Mouse (Mus musculus) MEL (cell line): ENCODE data around the gene Akt3. TPM values are rescaled to one million over a fixed set of nuclear protein-coding genes. Genes with fewer than 3 reads are reported as not detected.

Experiments
- DNase-seq: peaks from one replicate; pipeline ENCODE4 v3.0.0; 2011; ENCODE audit warnings: low read depth, low spot score
- H3K27ac ChIP-seq: 2 replicates; pipeline ENCODE4 v1.5.1; 2012; ENCODE audit warnings: low read depth, mild to moderate bottlenecking, control low read depth, low read length, moderate library complexity; ENCODE audit not compliant: control insufficient read depth
- H3K27me3 ChIP-seq, 2 experiments: fragments of 150-350 bp in 1 of 2; sonication (generic) in 1 of 2; 2 replicates each; pipeline ENCODE4 v1.6.1; 2012; ENCODE audit warnings: low read length in 2 of 2, mild to moderate bottlenecking in 2 of 2, improper control_type of control experiment in 1 of 2, moderate library complexity in 1 of 2; ENCODE audit not compliant: insufficient read depth in 2 of 2, control insufficient read depth in 1 of 2
- H3K36me3 ChIP-seq, 2 experiments: 2 replicates each; pipeline ENCODE4 v1.6.1; 2012 to 2014; ENCODE audit warnings: low read length in 2 of 2, improper control_type of control experiment in 1 of 2, inconsistent platforms in 1 of 2, mild to moderate bottlenecking in 1 of 2; ENCODE audit not compliant: insufficient read depth in 2 of 2, control insufficient read depth in 1 of 2
- H3K4me1 ChIP-seq, 2 experiments: fragments of 150-350 bp in 1 of 2; sonication (generic) in 1 of 2; 2 replicates each; pipeline ENCODE4 v1.6.1; 2012; ENCODE audit warnings: low read length in 2 of 2, improper control_type of control experiment in 1 of 2, mild to moderate bottlenecking in 1 of 2; ENCODE audit not compliant: insufficient read depth in 2 of 2, control insufficient read depth in 1 of 2
- H3K4me3 ChIP-seq, 2 experiments: fragments of 150-350 bp in 1 of 2; sonication (generic) in 1 of 2; 2 replicates each; pipeline ENCODE4 v1.5.1; 2012; ENCODE audit warnings: low read depth in 2 of 2, low read length in 2 of 2, mild to moderate bottlenecking in 2 of 2, moderate library complexity in 2 of 2, control low read depth in 1 of 2, improper control_type of control experiment in 1 of 2; ENCODE audit not compliant: control insufficient read depth in 1 of 2, insufficient read depth in 1 of 2
- H3K79me2 ChIP-seq: 2 replicates; pipeline ENCODE4 v1.6.1; 2012; ENCODE audit warnings: mild to moderate bottlenecking, low read length, moderate library complexity; ENCODE audit not compliant: control insufficient read depth, poor library complexity, insufficient read depth
- H3K9ac ChIP-seq: 2 replicates; pipeline ENCODE4 v1.6.1; 2012; ENCODE audit warnings: low read depth, mild to moderate bottlenecking, control low read depth, low read length, moderate library complexity; ENCODE audit not compliant: control insufficient read depth, poor library complexity, severe bottlenecking
- H3K9me3 ChIP-seq: fragments of 150-350 bp; sonication (generic); replicated peaks from 2 replicates; pipeline ENCODE4 v1.6.1; 2012; ENCODE audit warnings: mild to moderate bottlenecking, low read length, improper control_type of control experiment, moderate library complexity; ENCODE audit not compliant: insufficient read depth
- BHLHE40 ChIP-seq: IDR thresholded peaks from 2 replicates; pipeline ENCODE4 v1.6.1; 2012; ENCODE audit warnings: low read depth, mild to moderate bottlenecking, inconsistent platforms, low read length, improper control_type of control experiment, borderline replicate concordance
- CHD1 ChIP-seq: IDR thresholded peaks from 2 replicates; pipeline ENCODE4 v1.6.1; 2012; ENCODE audit warnings: low read depth, mild to moderate bottlenecking, inconsistent platforms, low read length, improper control_type of control experiment
- CHD2 ChIP-seq: IDR thresholded peaks from 2 replicates; pipeline ENCODE4 v1.6.1; 2011; ENCODE audit warnings: low read length, improper control_type of control experiment
- CTCF ChIP-seq, 3 experiments: IDR thresholded peaks in 2 of 3; conservative IDR thresholded peaks in 1 of 3; 2 replicates each; pipeline ENCODE4 v1.5.1; 2011 to 2012; ENCODE audit warnings: low read length in 3 of 3, low read depth in 2 of 3, mild to moderate bottlenecking in 2 of 3, improper control_type of control experiment in 1 of 3, inconsistent platforms in 1 of 3, mixed read lengths in 1 of 3, moderate library complexity in 1 of 3; ENCODE audit not compliant: control insufficient read depth in 1 of 3, insufficient read depth in 1 of 3, poor library complexity in 1 of 3, severe bottlenecking in 1 of 3
- E2F4 ChIP-seq: IDR thresholded peaks from 2 replicates; pipeline ENCODE4 v1.6.1; 2011; ENCODE audit warnings: low read depth, low read length, improper control_type of control experiment, borderline replicate concordance
- EP300 ChIP-seq, 2 experiments: IDR thresholded peaks; 2 replicates each; pipeline ENCODE4 v1.6.1; 2011; ENCODE audit warnings: improper control_type of control experiment in 2 of 2, low read length in 2 of 2, low read depth in 1 of 2, mild to moderate bottlenecking in 1 of 2
- ETS1 ChIP-seq: IDR thresholded peaks from 2 replicates; pipeline ENCODE4 v1.6.1; 2012; ENCODE audit warnings: low read depth, mild to moderate bottlenecking, inconsistent platforms, low read length, improper control_type of control experiment, moderate library complexity
- GABPA ChIP-seq: IDR thresholded peaks from 2 replicates; pipeline ENCODE4 v1.6.1; 2012; ENCODE audit warnings: low read depth, mild to moderate bottlenecking, inconsistent platforms, low read length, improper control_type of control experiment, moderate library complexity
- GATA1 ChIP-seq: IDR thresholded peaks from 2 replicates; pipeline ENCODE4 v1.6.1; 2011; ENCODE audit warnings: low read depth, low read length, improper control_type of control experiment
- HCFC1 ChIP-seq: IDR thresholded peaks from 2 replicates; pipeline ENCODE4 v1.6.1; 2012; ENCODE audit warnings: low read depth, mild to moderate bottlenecking, inconsistent platforms, low read length, improper control_type of control experiment, moderate library complexity
- JUND ChIP-seq: IDR thresholded peaks from 2 replicates; pipeline ENCODE4 v1.6.1; 2011; ENCODE audit warnings: low read depth, mild to moderate bottlenecking, improper control_type of control experiment, low read length
- KAT2A ChIP-seq: conservative IDR thresholded peaks from 2 replicates; pipeline ENCODE4 v1.6.1; 2012; ENCODE audit warnings: low read depth, low read length, improper control_type of control experiment, inconsistent platforms
- MAX ChIP-seq: IDR thresholded peaks from 2 replicates; pipeline ENCODE4 v1.6.1; 2011; ENCODE audit warnings: low read length, improper control_type of control experiment
- MEF2A ChIP-seq: IDR thresholded peaks from 2 replicates; pipeline ENCODE4 v1.6.1; 2014; ENCODE audit warnings: low read depth, mild to moderate bottlenecking, inconsistent platforms, low read length, improper control_type of control experiment; ENCODE audit not compliant: poor library complexity, insufficient replicate concordance, severe bottlenecking; ENCODE audit errors: extremely low read depth
- NELFE ChIP-seq: IDR thresholded peaks from 2 replicates; pipeline ENCODE4 v1.6.1; 2011; ENCODE audit warnings: low read depth, low read length, improper control_type of control experiment
- NRF1 ChIP-seq: IDR thresholded peaks from 2 replicates; pipeline ENCODE4 v1.6.1; 2014; ENCODE audit warnings: low read depth, mild to moderate bottlenecking, inconsistent platforms, low read length, improper control_type of control experiment, moderate library complexity; ENCODE audit not compliant: poor library complexity, insufficient read depth, severe bottlenecking
- POLR2AphosphoS2 ChIP-seq: IDR thresholded peaks from 2 replicates; pipeline ENCODE4 v1.6.1; 2011; ENCODE audit warnings: low read length, improper control_type of control experiment
- POLR2AphosphoS5 ChIP-seq: IDR thresholded peaks from 2 replicates; pipeline ENCODE4 v1.6.1; 2012; ENCODE audit warnings: low read depth, borderline replicate concordance, mild to moderate bottlenecking, inconsistent platforms, low read length, moderate library complexity, mixed read lengths
- RAD21 ChIP-seq: IDR thresholded peaks from 2 replicates; pipeline ENCODE4 v1.6.1; 2011; ENCODE audit warnings: mild to moderate bottlenecking, low read depth, low read length, improper control_type of control experiment
- SIN3A ChIP-seq: IDR thresholded peaks from 2 replicates; pipeline ENCODE4 v1.6.1; 2012; ENCODE audit warnings: low read length, improper control_type of control experiment, inconsistent platforms
- SMC3 ChIP-seq: IDR thresholded peaks from 2 replicates; pipeline ENCODE4 v1.6.1; 2011; ENCODE audit warnings: low read depth, low read length, improper control_type of control experiment
- TAL1 ChIP-seq: IDR thresholded peaks from 2 replicates; pipeline ENCODE4 v1.6.1; 2012; ENCODE audit warnings: mild to moderate bottlenecking, inconsistent platforms, low read length, moderate library complexity, mixed read lengths
- TBP ChIP-seq: IDR thresholded peaks from 2 replicates; pipeline ENCODE4 v1.8.0; 2011; ENCODE audit warnings: low read depth, low read length, improper control_type of control experiment
- TCF12 ChIP-seq: IDR thresholded peaks from 2 replicates; pipeline ENCODE4 v1.6.1; 2014; ENCODE audit warnings: low read depth, mild to moderate bottlenecking, inconsistent platforms, low read length, improper control_type of control experiment, moderate library complexity
- UBTF ChIP-seq: IDR thresholded peaks from 2 replicates; pipeline ENCODE4 v1.6.1; 2012; ENCODE audit warnings: low read depth, mild to moderate bottlenecking, inconsistent platforms, low read length, improper control_type of control experiment, moderate library complexity, borderline replicate concordance; ENCODE audit not compliant: insufficient read depth
- USF1 ChIP-seq: IDR thresholded peaks from 2 replicates; pipeline ENCODE4 v1.6.1; 2014; ENCODE audit warnings: low read depth, mild to moderate bottlenecking, inconsistent platforms, low read length, improper control_type of control experiment, moderate library complexity
- USF2 ChIP-seq, 2 experiments: IDR thresholded peaks; 2 replicates each; pipeline ENCODE4 v1.6.1; 2011 to 2012; ENCODE audit warnings: improper control_type of control experiment in 2 of 2, low read length in 2 of 2, borderline replicate concordance in 1 of 2, inconsistent platforms in 1 of 2, low read depth in 1 of 2, mild to moderate bottlenecking in 1 of 2; ENCODE audit not compliant: insufficient read depth in 1 of 2
- ZKSCAN1 ChIP-seq: IDR thresholded peaks from 2 replicates; pipeline ENCODE4 v1.6.1; 2012; ENCODE audit warnings: low read depth, mild to moderate bottlenecking, inconsistent platforms, low read length, improper control_type of control experiment, moderate library complexity
- ZMIZ1 ChIP-seq: IDR thresholded peaks from 2 replicates; pipeline ENCODE4 v1.6.1; 2012; ENCODE audit warnings: low read depth, mild to moderate bottlenecking, inconsistent platforms, low read length, improper control_type of control experiment, moderate library complexity
- ZNF384 ChIP-seq: IDR thresholded peaks from 2 replicates; pipeline ENCODE4 v1.6.1; 2012; ENCODE audit warnings: low read depth, mild to moderate bottlenecking, inconsistent platforms, low read length, improper control_type of control experiment
- polyA plus RNA-seq, 2 experiments: library from polyadenylated mRNA; stranded (reverse) in 1 of 2; unstranded in 1 of 2; fragments of >175 nt in 1 of 2; fragments of >200 nt in 1 of 2; gene quantifications; 2 replicates each; pipeline versions ENCODE4 v1.2.1 to v1.2.4; 2012; ENCODE audit warnings: low replicate concordance in 2 of 2, low read depth in 1 of 2; ENCODE audit not compliant: insufficient read length in 2 of 2, insufficient read depth in 1 of 2, missing spikeins in 1 of 2
- total RNA-seq: library from RNA; depleted of rRNA; stranded (reverse); fragments of 300-350 nt; gene quantifications from 2 replicates; pipeline ENCODE4 v1.2.3, GENCODE M21; 2012

Akt3 gene
- total and polyA plus RNA-seq, 3 experiments: 3.5 to 6.2 TPM; not detected in 1

GRCm38 (mm10) chr1:177031196-177031595 is 226.8 kb downstream of the Akt3 start:
- Histone ChIP-seq H3K27me3 (no peaks in the 10 kb centered on the region), H3K27ac (no peak overlapping the region), H3K9me3 (no peaks in the 10 kb centered on the region), H3K36me3 (no peaks in the 10 kb centered on the region), H3K4me3 (no peak overlapping the region), H3K79me2 (no peaks in the 10 kb centered on the region), H3K9ac (no peak overlapping the region), H3K4me1 (no peaks in the 10 kb centered on the region)
- no peak for DNase-seq
- TF ChIP-seq SMC3: no peak
- no peak for TF ChIP-seq ZMIZ1
- TF ChIP-seq CHD1: no peak
- no peak for TF ChIP-seq ZNF384
- no peak for TF ChIP-seq RAD21
- TF ChIP-seq TCF12: no peak
- TF ChIP-seq USF2 (IDR thresholded peaks at IDR 0.05; ENCODE audit: borderline replicate concordance in 1 of 2, insufficient read depth in 1 of 2, low read depth in 1 of 2, low read length in 2 of 2): no peak
- no peak for TF ChIP-seq CHD2
- no peak for TF ChIP-seq MAX
- TF ChIP-seq MEF2A: no peak
- TF ChIP-seq CTCF (IDR thresholded peaks at IDR 0.05 in 2 of 3, conservative IDR thresholded peaks at IDR 0.05 in 1 of 3; ENCODE audit: control insufficient read depth in 1 of 3, insufficient read depth in 1 of 3, low read depth in 2 of 3, low read length in 3 of 3, poor library complexity in 1 of 3, severe bottlenecking in 1 of 3): no peak
- TF ChIP-seq E2F4: no peak
- TF ChIP-seq UBTF: no peak
- TF ChIP-seq NRF1: no peak
- no peak for TF ChIP-seq EP300 (IDR thresholded peaks at IDR 0.05; ENCODE audit: low read depth in 1 of 2, low read length in 2 of 2)
- no peak for TF ChIP-seq ZKSCAN1
- TF ChIP-seq TAL1: no peak
- TF ChIP-seq GABPA: no peak
- TF ChIP-seq JUND: no peak
- TF ChIP-seq NELFE: no peak

- Histone ChIP-seq H3K79me2 (no peaks in the 10 kb centered on the region), H3K36me3 (no peaks in the 10 kb centered on the region), H3K27me3 (no peaks in the 10 kb centered on the region), H3K27ac (no peak overlapping the region), H3K4me3 (no peak overlapping the region), H3K9ac (no peak overlapping the region), H3K9me3 (no peaks in the 10 kb centered on the region), H3K4me1 (no peaks in the 10 kb centered on the region)
- DNase-seq: no peak
- no peak for TF ChIP-seq ETS1
- TF ChIP-seq KAT2A: no peak
- TF ChIP-seq USF1: no peak
- TF ChIP-seq NELFE: no peak
- TF ChIP-seq USF2 (IDR thresholded peaks at IDR 0.05; ENCODE audit: borderline replicate concordance in 1 of 2, insufficient read depth in 1 of 2, low read depth in 1 of 2, low read length in 2 of 2): no peak
- no peak for TF ChIP-seq GATA1
- TF ChIP-seq HCFC1: no peak
- no peak for TF ChIP-seq SMC3
- TF ChIP-seq E2F4: no peak
- no peak for TF ChIP-seq JUND
- no peak for TF ChIP-seq ZNF384
- no peak for TF ChIP-seq UBTF
- TF ChIP-seq TBP: no peak
- TF ChIP-seq BHLHE40: no peak
- no peak for TF ChIP-seq POLR2AphosphoS5
- TF ChIP-seq SIN3A: no peak
- no peak for TF ChIP-seq POLR2AphosphoS2
- TF ChIP-seq RAD21: no peak
These were observed 227.3 kb downstream of the Akt3 start for GRCm38 (mm10) chr1:177030669-177031068.
